Comparison of ENCODE assay signal across 8 mouse cellular contexts in genomic region chr2:120173718-120174117, GRCm38 (mm10). TPM values are rescaled to one million over a fixed set of nuclear protein-coding genes. Genes with fewer than 3 reads are reported as not detected.
A peak's percentile ranks its signal among the peaks of the same experiment; 100 is the strongest.
DNase-seq lines count a peak whose midpoint lies in the region; ATAC-seq and TF ChIP-seq lines count a peak whose summit lies in the region.
"Had no signal": no experiment of that assay in that cellular context is flagged by ENCODE, and none has a peak within 500 bp of the region (broad histone marks: within the 10 kb centered on the region; RNA-seq: fewer than 3 reads in every experiment).

No protein-coding gene starts in this region.

- TF ChIP-seq CTCF in bone marrow, adult 2 months (IDR thresholded peaks at IDR 0.05; ENCODE audit: control insufficient read depth, insufficient read depth, low read length), result peak; percentile 55
- TF ChIP-seq CTCF in kidney, postnatal 0 days (IDR thresholded peaks at IDR 0.05; ENCODE audit: low read depth), result peak; percentile 79

- H3K4me2 ChIP-seq in embryonic facial prominence, embryonic 14.5 days (ENCODE audit: low read depth, low read length), result peak overlapping the region; percentile 11
- no peak overlapping the region for H3K4me2 ChIP-seq in kidney, postnatal 0 days (ENCODE audit: low read length)
- H3K4me2 ChIP-seq: hindbrain, embryonic 15.5 days had no signal

- no peak for ATAC-seq in embryonic facial prominence, embryonic 14.5 days (ENCODE audit: low read depth)
- ATAC-seq in kidney, postnatal 0 days (replicated peaks; ENCODE audit: low FRiP score, low read depth), result no peak

- no peaks in the 10 kb centered on the region for H3K27me3 ChIP-seq in embryonic facial prominence, embryonic 14.5 days (replicated peaks; ENCODE audit: control insufficient read depth, insufficient read depth, low read length)
- H3K27me3 ChIP-seq in kidney, postnatal 0 days (ENCODE audit: insufficient read depth, low read length), result no peaks in the 10 kb centered on the region
- H3K27me3 ChIP-seq: hindbrain, embryonic 15.5 days had no signal

- H3K4me3 ChIP-seq in bone marrow, adult 2 months (replicated peaks; ENCODE audit: control insufficient read depth, low read depth, low read length), result no peak overlapping the region
- H3K4me3 ChIP-seq in embryonic facial prominence, embryonic 14.5 days (ENCODE audit: low read depth, low read length), result no peak overlapping the region
- no peak overlapping the region for H3K4me3 ChIP-seq in kidney, postnatal 0 days (replicated peaks; ENCODE audit: low read depth, low read length)
- H3K4me3 ChIP-seq: hindbrain, embryonic 15.5 days had no signal

- H3K9ac ChIP-seq in embryonic facial prominence, embryonic 14.5 days (ENCODE audit: low read depth, low read length), result no peak overlapping the region
- H3K9ac ChIP-seq in kidney, postnatal 0 days (ENCODE audit: low read depth, low read length), result no peak overlapping the region
- H3K9ac ChIP-seq: hindbrain, embryonic 15.5 days had no signal

- no peaks in the 10 kb centered on the region for H3K4me1 ChIP-seq in bone marrow, adult 2 months (ENCODE audit: control insufficient read depth, insufficient read depth, low read length)
- no peaks in the 10 kb centered on the region for H3K4me1 ChIP-seq in embryonic facial prominence, embryonic 14.5 days (ENCODE audit: control insufficient read depth, insufficient read depth, low read length)
- H3K4me1 ChIP-seq in kidney, postnatal 0 days (replicated peaks; ENCODE audit: insufficient read depth, low read length), result no peaks in the 10 kb centered on the region
- H3K4me1 ChIP-seq: hindbrain, embryonic 15.5 days had no signal

- peak; percentile 60 for DNase-seq in urinary bladder, postnatal 25 days (ENCODE audit: low spot score)
- no peak for DNase-seq in urinary bladder, adult 2 months (ENCODE audit: low spot score)
- DNase-seq in embryonic facial prominence, embryonic 14.5 days (ENCODE audit: low spot score), result peak; percentile 37
- peak; percentile 52 for DNase-seq in kidney, postnatal 0 days (ENCODE audit: low spot score)
- peak; percentile 24 to 46 for DNase-seq in lung, adult 18-20 months
- DNase-seq in retina, postnatal 7 days (ENCODE audit: low read depth, low spot score), result peak; percentile 24

- 22% methylated on average over 10 of the region's 10 CpGs for WGBS in bone marrow, adult 2 months
- 22% methylated on average over 10 of the region's 10 CpGs for WGBS in embryonic facial prominence, embryonic 14.5 days
- 30% methylated on average over 10 of the region's 10 CpGs for WGBS in kidney, postnatal 0 days

- no peaks in the 10 kb centered on the region for H3K9me3 ChIP-seq in embryonic facial prominence, embryonic 14.5 days (ENCODE audit: control insufficient read depth, low read length)
- H3K9me3 ChIP-seq in kidney, postnatal 0 days (replicated peaks; ENCODE audit: low read length), result no peaks in the 10 kb centered on the region
- H3K9me3 ChIP-seq: hindbrain, embryonic 15.5 days had no signal

- H3K36me3 ChIP-seq in embryonic facial prominence, embryonic 14.5 days (ENCODE audit: control insufficient read depth, insufficient read depth, low read length), result no peaks in the 10 kb centered on the region
- H3K36me3 ChIP-seq in kidney, postnatal 0 days (ENCODE audit: insufficient read depth, low read length), result no peaks in the 10 kb centered on the region
- H3K36me3 ChIP-seq: hindbrain, embryonic 15.5 days had no signal

- TF ChIP-seq POLR2A in bone marrow, adult 2 months (IDR thresholded peaks at IDR 0.05; ENCODE audit: borderline replicate concordance, control insufficient read depth, low read depth, low read length), result no peak

- H3K27ac ChIP-seq in bone marrow, adult 2 months (ENCODE audit: control insufficient read depth, insufficient read depth, low read depth, low read length, poor library complexity), result no peak overlapping the region
- H3K27ac ChIP-seq in embryonic facial prominence, embryonic 14.5 days (replicated peaks; ENCODE audit: low read depth, low read length), result no peak overlapping the region
- no peak overlapping the region for H3K27ac ChIP-seq in kidney, postnatal 0 days
- H3K27ac ChIP-seq: hindbrain, embryonic 15.5 days had no signal

RNA-seq across cellular contexts. Expression of gene Ehd4, which starts 19.3 kb away (rescaled TPM):
- polyA plus RNA-seq in urinary bladder, adult 2 months (2012; rRNA removed), result 142 and 166 TPM in 2 replicates
- 15.4 and 23.7 TPM in 2 replicates for polyA plus RNA-seq in bone marrow, adult 2 months (2011; ENCODE audit: insufficient read depth, insufficient read length, low replicate concordance, missing spikeins)
- polyA plus RNA-seq in embryonic facial prominence, embryonic 14.5 days (2014; fragmentation: Nextera tagmentation; extraction: Ambion mirVana), result 56.4 and 60.8 TPM in 2 replicates
- 67.6 and 79.3 TPM in 2 replicates for polyA plus RNA-seq in kidney, postnatal 0 days (2015; fragmentation: Nextera tagmentation; extraction: Ambion mirVana)
